Mouse (Mus musculus) G1E-ER4 (cell line): ENCODE results near the gene Prrc2b. TPM values are rescaled to one million over a fixed set of nuclear protein-coding genes. Genes with fewer than 3 reads are reported as not detected.

ENCODE experiments used
- GATA1 ChIP-seq: IDR thresholded peaks from one replicate; pipeline ENCODE4 v1.8.0; 2012; ENCODE audit warnings: low read length, inconsistent platforms
- polyA plus RNA-seq: library from polyadenylated mRNA; stranded (reverse); fragments of >175 nt; gene quantifications from 2 replicates; pipeline ENCODE4 v1.2.3, GENCODE M21; 2012

Gene Prrc2b
- 97.4 and 106 TPM in 2 replicates for polyA plus RNA-seq

- no peak for TF ChIP-seq GATA1
Observed at GRCm38 (mm10) chr2:32150924-32151659, at the start of gene Prrc2b. Gene Prrc2b, plus strand, starts transcription at chr2:32151082.

GRCm38 (mm10) chr2:32102944-32103343 is 47.9 kb upstream of the Prrc2b start:
- no peak for TF ChIP-seq GATA1

GRCm38 (mm10) chr2:32103557-32103956 is 47.3 kb upstream of the Prrc2b start:
- no peak for TF ChIP-seq GATA1

- no peak for TF ChIP-seq GATA1
Observed at GRCm38 (mm10) chr2:32104122-32104521, 46.8 kb upstream of the Prrc2b start.

GRCm38 (mm10) chr2:32105117-32105913 is 45.6 kb upstream of the Prrc2b start:
- no peak for TF ChIP-seq GATA1

GRCm38 (mm10) chr2:32105930-32106329 is 45.0 kb upstream of the Prrc2b start:
- TF ChIP-seq GATA1: no peak

- TF ChIP-seq GATA1: no peak
Observed at GRCm38 (mm10) chr2:32111268-32111667, 39.6 kb upstream of the Prrc2b start.

- TF ChIP-seq GATA1: no peak
Observed at GRCm38 (mm10) chr2:32112548-32112947, 38.3 kb upstream of the Prrc2b start.

- TF ChIP-seq GATA1: no peak
Observed at GRCm38 (mm10) chr2:32115851-32116268, 35.0 kb upstream of the Prrc2b start.

- no peak for TF ChIP-seq GATA1
Observed at GRCm38 (mm10) chr2:32119802-32120750, 30.8 kb upstream of the Prrc2b start.

GRCm38 (mm10) chr2:32121150-32121549 is 29.7 kb upstream of the Prrc2b start:
- TF ChIP-seq GATA1: no peak

- TF ChIP-seq GATA1: no peak
Observed at GRCm38 (mm10) chr2:32121785-32122184, 29.1 kb upstream of the Prrc2b start.

GRCm38 (mm10) chr2:32127653-32128535 is 23.0 kb upstream of the Prrc2b start:
- peak; percentile 90 for TF ChIP-seq GATA1

GRCm38 (mm10) chr2:32128536-32128841 is 22.4 kb upstream of the Prrc2b start:
- no peak for TF ChIP-seq GATA1
